Mouse (Mus musculus) neural tube, embryonic 15.5 days (tissue): Measurements from ENCODE around the gene Hspb6. TPM values are rescaled to one million over a fixed set of nuclear protein-coding genes. Genes with fewer than 3 reads are reported as not detected.

Experiments
- ATAC-seq: fragments of 200-750 bp; cut with Nextera tagmentation; 2 replicates; pipeline ENCODE4 v1.8.0; 2017; ENCODE audit warnings: mild to moderate bottlenecking, moderate TSS enrichment, moderate library complexity; ENCODE audit not compliant: low FRiP score
- H3K27ac ChIP-seq: fragments of 300-500 bp; sonication (generic); replicated peaks from 2 replicates; pipeline ENCODE4 v1.5.1; 2015; ENCODE audit warnings: mild to moderate bottlenecking, inconsistent platforms
- H3K27me3 ChIP-seq: fragments of 300-500 bp; sonication (generic); replicated peaks from 2 replicates; pipeline ENCODE4 v1.6.1; 2015; ENCODE audit warnings: inconsistent platforms
- H3K36me3 ChIP-seq: fragments of 300-500 bp; sonication (generic); 2 replicates; pipeline ENCODE4 v1.6.1; 2015; ENCODE audit warnings: inconsistent platforms
- H3K4me1 ChIP-seq: fragments of 300-500 bp; sonication (generic); 2 replicates; pipeline ENCODE4 v1.6.1; 2015; ENCODE audit warnings: inconsistent platforms
- H3K4me2 ChIP-seq: fragments of 300-500 bp; sonication (generic); 2 replicates; pipeline ENCODE4 v1.6.1; 2015; ENCODE audit warnings: inconsistent platforms, mild to moderate bottlenecking, moderate library complexity
- H3K4me3 ChIP-seq: fragments of 300-500 bp; sonication (generic); replicated peaks from 2 replicates; pipeline ENCODE4 v1.5.1; 2015; ENCODE audit warnings: mild to moderate bottlenecking, inconsistent platforms
- H3K9ac ChIP-seq: fragments of 300-500 bp; sonication (generic); replicated peaks from 2 replicates; pipeline ENCODE4 v1.6.1; 2015; ENCODE audit warnings: mild to moderate bottlenecking, inconsistent platforms
- H3K9me3 ChIP-seq: fragments of 300-500 bp; sonication (generic); replicated peaks from 2 replicates; pipeline ENCODE4 v1.6.1; 2016; ENCODE audit warnings: inconsistent platforms
- WGBS: fragments of 180-500 bp; shearing (Covaris S2); methylation state at CpG from one replicate; pipeline ENCODE4 v1.1.7; 2015; ENCODE audit warnings: mixed read lengths; 5-methylcytosine and 5-hydroxymethylcytosine counted together
- polyA plus RNA-seq: library from polyadenylated mRNA; unstranded; fragments of >200 nt; fragmentation: Nextera tagmentation; extraction: Ambion mirVana; gene quantifications from 2 replicates; pipeline ENCODE4 v1.2.1, GENCODE M21; 2015

Gene Hspb6
- polyA plus RNA-seq, 1 experiment from 2014 or later, result 8.6 TPM

- H3K36me3 ChIP-seq, result peaks cover 25% of the 10 kb centered on the region
- H3K27ac ChIP-seq, result peak within 1 kb of the TSS; percentile 94
- whole genome bisulfite sequencing, result under 1% methylated on average over 63 of the region's 68 CpGs
- H3K4me3 ChIP-seq, result peak within 1 kb of the TSS; percentile 91
- H3K9ac ChIP-seq, result peak within 1 kb of the TSS; percentile 96
- peaks cover 23% of the 10 kb centered on the region for H3K4me1 ChIP-seq
- H3K27me3 ChIP-seq, result no peaks in the 10 kb centered on the region
- peak; percentile 95 for ATAC-seq
- peak within 1 kb of the TSS; percentile 90 for H3K4me2 ChIP-seq
- no peaks in the 10 kb centered on the region for H3K9me3 ChIP-seq
Observed at GRCm38 (mm10) chr7:30588676-30589434, 36.9 kb downstream of the Hspb6 start, which contains the start of gene Kmt2b. TSS of gene Kmt2b (minus strand) at chr7:30588726.

- Histone ChIP-seq H3K4me2 (peak overlapping the region; percentile 90), H3K27ac (peak overlapping the region; percentile 94), H3K9me3 (no peaks in the 10 kb centered on the region), H3K36me3 (peaks cover 17% of the 10 kb centered on the region), H3K27me3 (no peaks in the 10 kb centered on the region), H3K4me1 (peaks cover 23% of the 10 kb centered on the region), H3K4me3 (peak overlapping the region; percentile 91), H3K9ac (peak overlapping the region; percentile 96)
- WGBS, result 28% methylated on average over 40 of the region's 40 CpGs
- ATAC-seq, result peak; percentile 79
Observed at GRCm38 (mm10) chr7:30589435-30590301, 37.7 kb downstream of the Hspb6 start.

GRCm38 (mm10) chr7:30590927-30591604, 39.1 kb downstream of the Hspb6 start:
- Histone ChIP-seq H3K4me2 (no peak overlapping the region), H3K36me3 (0 out of 2 replicates have a peak, but pooled peaks cover 4% of the 10 kb centered on the region), H3K4me1 (peaks cover 23% of the 10 kb centered on the region), H3K9me3 (no peaks in the 10 kb centered on the region), H3K9ac (no peak overlapping the region), H3K27me3 (no peaks in the 10 kb centered on the region), H3K4me3 (no peak overlapping the region), H3K27ac (no peak overlapping the region)
- ATAC-seq, result no peak
- WGBS, result 89% methylated on average over 9 of the region's 9 CpGs

- H3K27ac ChIP-seq, result no peak overlapping the region
- ATAC-seq, result no peak
- no peak overlapping the region for H3K9ac ChIP-seq
- H3K4me3 ChIP-seq, result no peak overlapping the region
- no peaks in the 10 kb centered on the region for H3K27me3 ChIP-seq
- no peak overlapping the region for H3K4me2 ChIP-seq
- 49% methylated on average over 4 of the region's 4 CpGs for WGBS
- no peaks in the 10 kb centered on the region for H3K9me3 ChIP-seq
- no peaks in the 10 kb centered on the region for H3K36me3 ChIP-seq
- H3K4me1 ChIP-seq, result peaks cover 20% of the 10 kb centered on the region
Observed at GRCm38 (mm10) chr7:30591605-30591951, 39.6 kb downstream of the Hspb6 start.

- Histone ChIP-seq H3K27ac (no peak overlapping the region), H3K27me3 (no peaks in the 10 kb centered on the region), H3K9me3 (no peaks in the 10 kb centered on the region), H3K4me2 (no peak overlapping the region), H3K4me1 (peaks cover 7% of the 10 kb centered on the region), H3K4me3 (no peak overlapping the region), H3K9ac (no peak overlapping the region), H3K36me3 (no peaks in the 10 kb centered on the region)
- ATAC-seq, result no peak
- 61% methylated on average over 5 of the region's 5 CpGs for WGBS
Observed at GRCm38 (mm10) chr7:30592772-30593423, 40.9 kb downstream of the Hspb6 start.

- no peaks in the 10 kb centered on the region for H3K27me3 ChIP-seq
- WGBS, result 72% methylated on average over 10 of the region's 10 CpGs
Observed at GRCm38 (mm10) chr7:30593579-30594509, 41.9 kb downstream of the Hspb6 start.

GRCm38 (mm10) chr7:30594510-30595024, 42.6 kb downstream of the Hspb6 start:
- H3K27me3 ChIP-seq, result no peaks in the 10 kb centered on the region
- H3K4me3 ChIP-seq, result no peak overlapping the region
- H3K4me1 ChIP-seq, result peaks cover 8% of the 10 kb centered on the region
- no peaks in the 10 kb centered on the region for H3K36me3 ChIP-seq
- H3K9me3 ChIP-seq, result no peaks in the 10 kb centered on the region
- no peak overlapping the region for H3K4me2 ChIP-seq
- ATAC-seq, result no peak
- no peak overlapping the region for H3K9ac ChIP-seq
- no peak overlapping the region for H3K27ac ChIP-seq
- 69% methylated on average over 4 of the region's 4 CpGs for WGBS

More at GRCm38 (mm10) chr7:30593579-30594509, 41.9 kb downstream of the Hspb6 start:
- Histone ChIP-seq H3K9ac (no peak overlapping the region), H3K4me1 (peaks cover 7% of the 10 kb centered on the region), H3K9me3 (no peaks in the 10 kb centered on the region), H3K4me2 (no peak overlapping the region), H3K36me3 (no peaks in the 10 kb centered on the region), H3K4me3 (no peak overlapping the region), H3K27ac (no peak overlapping the region)
- ATAC-seq, result no peak

GRCm38 (mm10) chr7:30596093-30596492, 44.1 kb downstream of the Hspb6 start:
- Histone ChIP-seq H3K27me3 (no peaks in the 10 kb centered on the region), H3K36me3 (no peaks in the 10 kb centered on the region), H3K4me2 (no peak overlapping the region), H3K4me3 (no peak overlapping the region), H3K9ac (no peak overlapping the region), H3K4me1 (peaks cover 12% of the 10 kb centered on the region), H3K27ac (no peak overlapping the region), H3K9me3 (no peaks in the 10 kb centered on the region)
- 83% methylated on average over 5 of the region's 5 CpGs for WGBS
- no peak for ATAC-seq

- Histone ChIP-seq H3K36me3 (no peaks in the 10 kb centered on the region), H3K27ac (no peak overlapping the region), H3K27me3 (no peaks in the 10 kb centered on the region), H3K9me3 (no peaks in the 10 kb centered on the region), H3K4me2 (no peak overlapping the region), H3K4me3 (no peak overlapping the region), H3K9ac (no peak overlapping the region), H3K4me1 (peaks cover 12% of the 10 kb centered on the region)
- no peak for ATAC-seq
- 78% methylated on average over 5 of the region's 5 CpGs for WGBS
Observed at GRCm38 (mm10) chr7:30596811-30597210, 44.8 kb downstream of the Hspb6 start.

- H3K9me3 ChIP-seq, result no peaks in the 10 kb centered on the region
- no peaks in the 10 kb centered on the region for H3K36me3 ChIP-seq
- H3K9ac ChIP-seq, result no peak within 1 kb of the TSS
- peak within 1 kb of the TSS; percentile 52 for H3K4me2 ChIP-seq
- H3K4me1 ChIP-seq, result peaks cover 12% of the 10 kb centered on the region
- H3K27me3 ChIP-seq, result no peaks in the 10 kb centered on the region
- peak within 1 kb of the TSS; percentile 56 for H3K27ac ChIP-seq
- peak within 1 kb of the TSS; percentile 21; the same call in 1 of the 2 replicates for H3K4me3 ChIP-seq
- ATAC-seq, result no peak
- WGBS, result 96% methylated on average over 12 of the region's 12 CpGs
Observed at GRCm38 (mm10) chr7:30598786-30599185, 46.8 kb downstream of the Hspb6 start, which contains the start of gene Zbtb32. TSS of gene Zbtb32 (minus strand) at chr7:30598909.
